Mouse (Mus musculus) hindbrain, embryonic 12.5 days (tissue): ENCODE measurements at regions not wholly inside any gene's neighbourhood (a gene's known extent, or its start where the extent isn't known, plus 50 kb on each side); places are given as distances from the start of the nearest gene placed in this dataset.
A peak's percentile ranks its signal among the peaks of the same experiment; 100 is the strongest.

ENCODE experiments used
- ATAC-seq: fragments of 200-750 bp; cut with Nextera tagmentation; 2 replicates; pipeline ENCODE4 v1.8.0; 2017; ENCODE audit warnings: moderate TSS enrichment; ENCODE audit not compliant: low FRiP score
- H3K27ac ChIP-seq: fragments of 300-500 bp; sonication (generic); 2 replicates; pipeline ENCODE4 v1.5.1; 2016; ENCODE audit warnings: mild to moderate bottlenecking
- H3K27me3 ChIP-seq: fragments of 300-500 bp; sonication (generic); 2 replicates; pipeline ENCODE4 v1.6.1; 2016; ENCODE audit warnings: mild to moderate bottlenecking
- H3K36me3 ChIP-seq: fragments of 300-500 bp; sonication (generic); 2 replicates; pipeline ENCODE4 v1.6.1; 2016; ENCODE audit warnings: mild to moderate bottlenecking
- H3K4me1 ChIP-seq: fragments of 300-500 bp; sonication (generic); 2 replicates; pipeline ENCODE4 v1.6.1; 2016
- H3K4me2 ChIP-seq: fragments of 300-500 bp; sonication (generic); replicated peaks from 2 replicates; pipeline ENCODE4 v1.6.1; 2016; ENCODE audit warnings: mild to moderate bottlenecking
- H3K4me3 ChIP-seq: fragments of 300-500 bp; sonication (generic); 2 replicates; pipeline ENCODE4 v1.5.1; 2016; ENCODE audit warnings: mild to moderate bottlenecking
- H3K9ac ChIP-seq: fragments of 300-500 bp; sonication (generic); 2 replicates; pipeline ENCODE4 v1.6.1; 2016; ENCODE audit warnings: mild to moderate bottlenecking, moderate library complexity
- H3K9me3 ChIP-seq: fragments of 300-500 bp; sonication (generic); replicated peaks from 2 replicates; pipeline ENCODE4 v1.6.1; 2016; ENCODE audit warnings: mild to moderate bottlenecking
- WGBS: fragments of 180-500 bp; shearing (Covaris S2); methylation state at CpG from one replicate; pipeline ENCODE4 v1.1.7; 2016; 5-methylcytosine and 5-hydroxymethylcytosine counted together

DNA sequence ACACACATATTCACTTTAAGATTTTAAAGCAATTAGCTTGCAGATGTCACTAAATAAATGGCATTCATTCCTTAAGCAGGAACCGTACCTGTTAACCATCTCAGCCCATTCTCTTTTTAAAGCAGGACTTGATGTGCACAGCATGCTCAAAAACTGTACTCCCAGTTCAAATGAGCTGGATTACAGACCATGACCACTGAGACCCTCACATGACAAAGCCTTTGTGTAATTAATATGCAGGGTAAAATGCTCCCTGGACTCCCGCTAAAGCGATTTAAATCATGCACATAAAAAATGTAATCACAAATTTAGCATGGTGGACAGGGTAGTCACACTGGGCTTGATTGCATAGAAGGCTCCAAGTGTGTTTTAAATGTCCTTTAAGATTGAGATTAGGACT lies 547.2 kb downstream of the Nr4a2 start:
- Histone ChIP-seq H3K9ac (no peak overlapping the region), H3K27me3 (no peaks in the 10 kb centered on the region), H3K4me1 (no peaks in the 10 kb centered on the region), H3K27ac (no peak overlapping the region), H3K36me3 (no peaks in the 10 kb centered on the region), H3K9me3 (no peaks in the 10 kb centered on the region), H3K4me3 (no peak overlapping the region), H3K4me2 (no peak overlapping the region)
- ATAC-seq = peak; percentile 53
- WGBS = 50% methylated on average over 3 of the region's 3 CpGs

GRCm38 (mm10) chr2:56572757-56573156 lies 551.0 kb downstream of the Nr4a2 start:
- H3K36me3 ChIP-seq = no peaks in the 10 kb centered on the region
- no peak overlapping the region for H3K4me2 ChIP-seq
- WGBS = 70% methylated on average over 2 of the region's 2 CpGs
- H3K4me3 ChIP-seq = no peak overlapping the region
- ATAC-seq = peak; percentile 31; the same call in 1 of the 2 replicates
- H3K9me3 ChIP-seq = no peaks in the 10 kb centered on the region
- no peaks in the 10 kb centered on the region for H3K27me3 ChIP-seq
- H3K27ac ChIP-seq = no peak overlapping the region
- no peaks in the 10 kb centered on the region for H3K4me1 ChIP-seq
- H3K9ac ChIP-seq = no peak overlapping the region

DNA sequence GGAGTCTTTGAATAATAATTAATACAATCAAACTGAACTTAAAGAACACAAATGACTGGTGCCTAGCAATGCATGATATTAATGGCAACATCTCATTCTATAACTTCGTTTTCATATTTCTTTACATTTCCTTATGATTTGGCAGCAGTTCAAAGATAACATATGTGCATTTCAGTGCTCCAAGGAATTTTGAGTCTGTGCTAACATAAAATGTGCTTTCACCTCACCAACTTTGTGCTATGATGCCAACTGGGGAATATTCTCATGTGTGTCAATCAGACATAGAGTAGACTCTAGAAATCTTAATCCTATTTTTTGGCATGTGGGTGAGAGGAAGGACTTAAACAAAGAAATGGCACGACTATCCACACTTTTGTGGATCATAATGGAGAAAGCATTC lies 562.5 kb downstream of the Nr4a2 start:
- H3K4me3 ChIP-seq = no peak overlapping the region
- H3K9me3 ChIP-seq = no peaks in the 10 kb centered on the region
- no peak for ATAC-seq
- H3K27ac ChIP-seq = no peak overlapping the region
- no peaks in the 10 kb centered on the region for H3K27me3 ChIP-seq
- no peaks in the 10 kb centered on the region for H3K4me1 ChIP-seq
- 82% methylated on average over 2 of the region's 2 CpGs for WGBS
- H3K4me2 ChIP-seq = no peak overlapping the region
- no peak overlapping the region for H3K9ac ChIP-seq
- no peaks in the 10 kb centered on the region for H3K36me3 ChIP-seq

- WGBS = 65% methylated on average over 7 of the region's 7 CpGs
Measured at GRCm38 (mm10) chr2:56552197-56552964, 571.4 kb downstream of the Nr4a2 start.

GRCm38 (mm10) chr2:56550163-56550562 lies 573.6 kb downstream of the Nr4a2 start:
- Histone ChIP-seq H3K9me3 (no peaks in the 10 kb centered on the region), H3K27me3 (no peaks in the 10 kb centered on the region), H3K27ac (no peak overlapping the region), H3K4me1 (no peaks in the 10 kb centered on the region), H3K4me3 (no peak overlapping the region), H3K36me3 (no peaks in the 10 kb centered on the region), H3K4me2 (no peak overlapping the region), H3K9ac (no peak overlapping the region)
- ATAC-seq = no peak
- 87% methylated on average over 2 of the region's 2 CpGs for WGBS

More at GRCm38 (mm10) chr2:56552197-56552964, 571.4 kb downstream of the Nr4a2 start:
- H3K9ac ChIP-seq = no peak overlapping the region
- H3K4me3 ChIP-seq = no peak overlapping the region
- H3K9me3 ChIP-seq = no peaks in the 10 kb centered on the region
- no peaks in the 10 kb centered on the region for H3K27me3 ChIP-seq
- no peak overlapping the region for H3K4me2 ChIP-seq
- no peak for ATAC-seq
- H3K27ac ChIP-seq = no peak overlapping the region
- no peaks in the 10 kb centered on the region for H3K36me3 ChIP-seq
- H3K4me1 ChIP-seq = no peaks in the 10 kb centered on the region

DNA sequence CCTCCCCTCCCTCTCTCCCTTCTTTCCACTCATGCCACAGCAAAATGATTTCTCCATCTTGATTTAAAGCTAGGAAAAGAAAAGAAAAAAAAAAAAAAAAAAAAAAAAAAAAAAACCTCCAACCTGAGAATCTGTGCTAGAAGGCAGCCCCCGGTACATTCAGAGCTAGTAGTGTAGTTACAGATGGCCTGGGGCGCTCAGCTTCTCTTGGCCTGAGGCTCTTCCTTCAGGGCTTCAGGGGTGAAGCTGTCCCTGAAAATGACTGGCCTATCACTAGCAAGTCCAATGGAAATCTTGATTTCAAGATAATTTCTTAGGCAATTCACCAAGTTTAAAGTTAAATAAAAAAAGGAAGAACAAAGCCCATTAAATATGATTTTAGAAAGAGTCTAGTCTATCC lies 583.1 kb downstream of the Nr4a2 start:
- H3K27me3 ChIP-seq = no peaks in the 10 kb centered on the region
- no peak for ATAC-seq
- H3K4me1 ChIP-seq = peaks cover 6% of the 10 kb centered on the region; the same call in 1 of the 2 replicates
- H3K9me3 ChIP-seq = no peaks in the 10 kb centered on the region
- 52% methylated on average over 2 of the region's 2 CpGs for WGBS
- H3K4me2 ChIP-seq = no peak overlapping the region
- H3K9ac ChIP-seq = no peak overlapping the region
- no peak overlapping the region for H3K4me3 ChIP-seq
- H3K36me3 ChIP-seq = no peaks in the 10 kb centered on the region
- no peak overlapping the region for H3K27ac ChIP-seq

- Histone ChIP-seq H3K27ac (no peak overlapping the region), H3K4me1 (peaks cover 6% of the 10 kb centered on the region; the same call in 1 of the 2 replicates), H3K4me3 (no peak overlapping the region), H3K9me3 (no peaks in the 10 kb centered on the region), H3K36me3 (no peaks in the 10 kb centered on the region), H3K4me2 (no peak overlapping the region), H3K27me3 (no peaks in the 10 kb centered on the region), H3K9ac (no peak overlapping the region)
- 75% methylated on average over 8 of the region's 8 CpGs for WGBS
- peak; percentile 26; the same call in 1 of the 2 replicates for ATAC-seq
Measured at GRCm38 (mm10) chr2:56539828-56540227, 584.0 kb downstream of the Nr4a2 start.

GRCm38 (mm10) chr2:56519428-56519827 lies 604.4 kb downstream of the Nr4a2 start:
- H3K27me3 ChIP-seq = no peaks in the 10 kb centered on the region
- H3K36me3 ChIP-seq = no peaks in the 10 kb centered on the region
- 57% methylated on average over 7 of the region's 7 CpGs for WGBS
- no peak overlapping the region for H3K4me2 ChIP-seq
- H3K4me1 ChIP-seq = no peaks in the 10 kb centered on the region
- H3K4me3 ChIP-seq = no peak overlapping the region
- ATAC-seq = peak; percentile 75; the same call in 1 of the 2 replicates
- H3K27ac ChIP-seq = no peak overlapping the region
- no peaks in the 10 kb centered on the region for H3K9me3 ChIP-seq
- no peak overlapping the region for H3K9ac ChIP-seq
